Mouse (Mus musculus) bone marrow macrophage, adult 2 months (primary cell): ENCODE data around the gene Tmem136. TPM values are rescaled to one million over a fixed set of nuclear protein-coding genes. Genes with fewer than 3 reads are reported as not detected.
A peak's percentile ranks its signal among the peaks of the same experiment; 100 is the strongest.

Experiments
- H3K27ac ChIP-seq: 2 replicates; pipeline ENCODE4 v1.5.1; 2012; ENCODE audit warnings: low read depth, low read length; ENCODE audit not compliant: insufficient read depth
- H3K4me1 ChIP-seq: 2 replicates; pipeline ENCODE4 v1.6.1; 2012; ENCODE audit warnings: low read length; ENCODE audit not compliant: control insufficient read depth, insufficient read depth
- H3K4me3 ChIP-seq: 2 replicates; pipeline ENCODE4 v1.5.1; 2012; ENCODE audit warnings: mild to moderate bottlenecking, low read length, moderate library complexity; ENCODE audit not compliant: insufficient read depth
- CTCF ChIP-seq: IDR thresholded peaks from 2 replicates; pipeline ENCODE4 v1.5.1; 2012; ENCODE audit warnings: low read depth, mild to moderate bottlenecking, low read length, moderate library complexity
- POLR2A ChIP-seq: IDR thresholded peaks from 2 replicates; pipeline ENCODE4 v1.6.1; 2012; ENCODE audit warnings: mild to moderate bottlenecking, low read depth, low read length, borderline replicate concordance
- polyA plus RNA-seq: library from polyadenylated mRNA; stranded (reverse); fragments of >200 nt; gene quantifications from 2 replicates; pipeline ENCODE4 v1.2.4, GENCODE M21; 2012; ENCODE audit not compliant: missing spikeins, insufficient read depth, insufficient read length

Tmem136 gene
- not detected in 2 replicates for polyA plus RNA-seq

DNA sequence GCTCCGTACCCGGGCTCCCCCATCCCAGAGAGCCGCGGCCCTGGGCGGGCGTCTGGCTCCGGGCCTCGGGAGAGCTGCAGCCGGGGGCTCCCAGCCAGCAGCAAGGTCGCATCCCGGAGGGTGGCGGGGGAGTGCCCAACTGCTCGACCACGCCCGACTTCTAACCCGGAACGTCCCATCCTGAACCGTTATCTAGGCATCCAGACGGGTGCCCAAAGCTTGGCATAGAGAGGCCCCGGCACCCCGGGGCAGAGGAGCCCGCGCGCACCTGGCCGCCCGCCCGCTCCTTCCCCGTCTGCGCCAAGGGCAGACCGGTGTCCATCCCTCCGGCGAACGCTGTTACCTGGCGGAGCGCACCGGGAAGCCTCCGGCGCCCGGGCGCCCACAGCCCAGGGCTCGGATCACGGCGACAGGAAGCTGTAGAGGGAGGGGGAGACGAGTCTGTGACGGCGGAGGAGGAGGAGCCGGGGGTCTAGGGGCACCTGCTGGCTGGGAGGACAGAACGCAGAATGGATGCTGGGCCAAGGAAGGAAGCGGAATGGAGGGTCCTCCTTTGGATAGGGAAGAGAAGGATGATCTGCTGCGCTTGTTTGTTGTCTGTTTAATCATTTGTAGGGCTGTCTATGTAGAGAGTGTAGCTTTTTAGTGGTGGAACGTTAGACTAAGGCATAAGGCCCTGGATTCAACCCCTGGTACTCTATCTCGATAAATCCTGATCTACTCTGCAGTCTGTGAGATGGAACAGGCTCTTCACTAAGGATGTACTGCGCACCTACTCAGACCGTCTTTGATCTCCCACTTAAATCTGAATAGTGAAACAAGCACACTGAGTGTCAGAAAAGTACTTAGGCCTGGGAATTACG is at the start of gene Tmem136:
Gene Tmem136, minus strand, starts transcription at position 437 of the 863 bp plus-strand sequence.
- no peak within 1 kb of the TSS for H3K4me3 ChIP-seq
- H3K27ac ChIP-seq, result no peak within 1 kb of the TSS
- no peaks in the 10 kb centered on the region for H3K4me1 ChIP-seq
- TF ChIP-seq POLR2A, result no peak
- no peak for TF ChIP-seq CTCF

DNA sequence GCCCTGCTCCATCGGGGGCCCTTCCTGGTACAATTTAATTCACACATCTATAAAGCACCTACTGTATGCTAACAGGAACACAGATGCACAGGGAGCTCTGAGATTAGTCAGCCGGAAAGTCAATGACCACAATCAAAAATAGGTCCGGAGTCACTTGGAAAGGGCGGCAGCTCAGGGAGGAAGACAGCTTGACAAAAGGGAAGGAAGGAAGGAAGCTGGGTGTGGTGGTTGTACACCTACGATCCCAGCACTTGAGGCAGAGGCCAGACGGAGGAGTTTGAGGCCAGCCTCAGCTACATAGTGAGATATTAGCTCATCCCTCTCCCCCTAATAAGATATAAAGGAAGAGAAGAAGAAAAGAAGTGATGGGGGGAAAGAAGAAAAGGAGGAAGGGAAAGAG is 39.6 kb upstream of the Tmem136 start:
- no peak for TF ChIP-seq POLR2A
- TF ChIP-seq CTCF, result no peak
- H3K4me1 ChIP-seq, result no peaks in the 10 kb centered on the region
- H3K27ac ChIP-seq, result no peak overlapping the region
- no peak overlapping the region for H3K4me3 ChIP-seq

DNA sequence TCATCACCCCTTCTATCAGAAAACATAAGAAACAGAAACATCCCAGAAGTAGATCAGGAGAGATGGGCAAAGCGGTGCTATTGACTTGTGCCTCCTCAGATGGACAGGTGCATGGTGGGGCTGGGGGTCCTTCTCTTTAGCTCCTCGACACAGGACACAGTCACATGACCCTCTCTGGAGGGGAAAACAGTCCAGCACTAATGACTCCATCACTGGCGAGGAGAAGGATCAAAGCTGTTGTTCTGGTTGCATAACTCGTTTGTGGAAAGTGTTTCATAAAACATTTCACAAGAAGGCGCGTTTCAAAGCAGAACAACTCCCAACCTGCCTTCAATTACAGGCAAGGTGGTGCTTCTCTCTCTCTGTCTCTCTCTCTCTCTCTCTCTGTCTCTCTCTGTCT is 35.4 kb upstream of the Tmem136 start:
- no peaks in the 10 kb centered on the region for H3K4me1 ChIP-seq
- H3K4me3 ChIP-seq, result no peak overlapping the region
- no peak overlapping the region for H3K27ac ChIP-seq
- TF ChIP-seq POLR2A, result no peak
- no peak for TF ChIP-seq CTCF

DNA sequence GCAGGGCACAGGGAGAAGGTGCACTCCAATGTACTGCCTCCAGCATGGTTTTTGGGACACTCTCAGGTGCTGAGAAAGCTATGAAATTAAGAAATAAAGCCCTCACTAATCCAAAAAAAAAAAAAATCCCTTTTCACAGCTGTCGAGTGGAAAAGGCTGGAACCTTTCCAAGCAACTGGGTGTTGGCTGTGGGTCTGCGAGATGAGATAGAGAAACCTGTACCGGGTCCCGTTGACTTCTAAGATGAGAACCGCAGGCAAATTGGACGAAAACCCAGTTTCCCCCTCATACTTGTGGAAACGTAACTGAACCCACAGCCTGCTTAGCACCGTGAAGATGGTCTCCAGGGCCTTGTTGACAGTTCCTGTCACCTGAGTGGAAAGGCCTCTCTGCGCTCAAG is 34.6 kb upstream of the Tmem136 start:
- Histone ChIP-seq H3K4me1 (no peaks in the 10 kb centered on the region), H3K27ac (no peak overlapping the region), H3K4me3 (no peak overlapping the region)
- TF ChIP-seq CTCF, result no peak
- TF ChIP-seq POLR2A, result no peak

DNA sequence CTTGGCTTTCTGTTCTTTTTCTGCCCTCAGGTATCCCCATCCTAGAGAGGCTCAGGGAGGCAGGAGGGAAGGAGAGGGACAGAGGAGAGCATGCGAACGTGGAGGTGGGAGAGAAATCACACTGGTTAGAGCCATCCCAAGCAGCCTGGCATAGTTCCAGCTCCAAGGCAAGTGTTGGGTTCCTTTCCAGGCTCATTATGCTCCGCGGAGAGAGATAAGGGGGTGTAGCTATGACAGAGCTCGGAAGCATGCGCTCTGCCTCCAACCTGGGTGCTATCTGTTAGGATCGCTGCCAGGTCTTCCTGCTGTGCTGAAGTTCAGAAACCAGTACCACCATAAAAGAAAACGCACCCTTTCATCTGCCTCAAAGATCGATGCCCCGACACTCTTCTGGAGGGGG is 33.7 kb upstream of the Tmem136 start:
- no peak overlapping the region for H3K27ac ChIP-seq
- H3K4me1 ChIP-seq, result no peaks in the 10 kb centered on the region
- no peak overlapping the region for H3K4me3 ChIP-seq
- TF ChIP-seq CTCF (no peak), POLR2A (no peak)

DNA sequence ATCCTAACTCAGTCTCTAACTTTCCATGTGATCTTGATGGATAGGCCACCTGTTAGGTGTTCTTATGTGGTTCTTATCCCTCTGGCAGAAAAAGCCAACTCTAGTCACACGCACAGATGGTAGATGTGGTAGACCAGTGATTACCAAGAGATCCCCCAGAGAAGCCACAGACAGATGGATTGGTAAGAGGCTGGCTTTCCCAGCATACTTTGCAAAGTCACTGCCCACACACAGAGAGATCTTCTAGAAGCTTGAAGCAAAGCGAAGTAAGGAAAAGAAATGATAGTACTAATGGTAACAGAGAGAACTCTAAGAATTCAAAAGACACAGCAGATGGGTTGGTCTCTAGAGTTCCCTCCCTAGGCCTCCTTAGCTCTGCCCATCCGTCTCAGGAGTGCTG is 33.1 kb upstream of the Tmem136 start:
- H3K4me3 ChIP-seq, result no peak overlapping the region
- no peaks in the 10 kb centered on the region for H3K4me1 ChIP-seq
- no peak for TF ChIP-seq POLR2A
- no peak for TF ChIP-seq CTCF
- no peak overlapping the region for H3K27ac ChIP-seq

GRCm38 (mm10) chr9:43145196-43145595 is 28.8 kb upstream of the Tmem136 start:
- Histone ChIP-seq H3K4me3 (no peak overlapping the region), H3K27ac (no peak overlapping the region), H3K4me1 (no peaks in the 10 kb centered on the region)
- TF ChIP-seq POLR2A (no peak), CTCF (no peak)

DNA sequence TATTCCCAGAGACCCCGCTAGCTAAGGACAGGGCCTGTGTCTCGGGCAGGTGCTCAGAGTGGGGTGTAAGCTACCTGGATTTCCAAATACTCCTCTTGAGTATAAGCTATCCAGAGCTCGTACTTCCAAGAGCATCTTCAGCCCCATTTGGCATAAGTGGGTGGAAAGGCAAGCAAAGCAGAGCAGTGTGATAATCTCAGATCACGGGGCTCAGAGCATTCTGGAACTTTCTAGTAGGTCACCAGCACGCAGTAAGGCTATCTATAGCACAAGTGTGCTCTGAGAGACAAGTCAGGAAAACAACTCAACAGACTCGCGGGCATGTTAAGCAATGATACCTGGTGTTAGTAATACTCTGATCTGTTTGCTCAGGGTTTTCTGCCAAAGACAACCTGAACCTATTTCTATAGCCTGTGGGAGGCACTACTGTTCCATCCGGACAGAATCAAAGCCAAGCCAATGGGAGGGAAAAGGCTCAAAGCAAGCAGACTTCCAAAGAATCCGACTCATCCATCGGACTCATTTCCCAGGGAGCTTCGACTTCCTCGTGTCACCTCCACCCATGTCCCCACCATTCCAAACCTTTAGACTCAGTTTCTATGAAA is 27.9 kb upstream of the Tmem136 start:
- Histone ChIP-seq H3K27ac (no peak overlapping the region), H3K4me3 (no peak overlapping the region), H3K4me1 (no peaks in the 10 kb centered on the region)
- TF ChIP-seq POLR2A, result no peak
- no peak for TF ChIP-seq CTCF

- H3K27ac ChIP-seq, result no peak overlapping the region
- H3K4me1 ChIP-seq, result no peaks in the 10 kb centered on the region
- TF ChIP-seq POLR2A (no peak), CTCF (peak; percentile 74)
- H3K4me3 ChIP-seq, result no peak overlapping the region
These were observed 25.5 kb upstream of the Tmem136 start for GRCm38 (mm10) chr9:43141839-43142238.

DNA sequence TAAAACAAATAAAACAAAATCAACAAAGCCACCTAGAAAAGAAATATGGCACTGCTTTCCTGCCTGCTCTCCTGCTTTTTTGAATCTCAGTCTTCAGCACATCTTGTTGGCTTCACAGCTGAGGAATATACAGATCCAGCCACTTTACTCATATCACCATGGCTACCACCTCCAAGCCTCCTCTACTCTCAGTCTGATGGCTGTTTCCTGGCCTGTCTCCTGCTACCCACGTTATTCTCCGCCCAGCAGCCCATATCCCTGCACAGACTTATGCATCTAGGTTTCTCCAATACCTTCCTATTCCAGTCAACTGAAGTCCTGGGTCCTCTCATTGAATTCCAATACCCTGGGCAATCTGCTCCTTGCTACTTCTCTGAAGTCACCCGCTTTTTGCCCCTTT is 17.2 kb upstream of the Tmem136 start:
- H3K27ac ChIP-seq, result no peak overlapping the region
- TF ChIP-seq CTCF (no peak), POLR2A (no peak)

More for the DNA sequence above, 17.2 kb upstream of the Tmem136 start:
- H3K4me1 ChIP-seq, result no peaks in the 10 kb centered on the region
- H3K4me3 ChIP-seq, result no peak overlapping the region
